Mouse (Mus musculus): ENCODE measurements around the gene Atoh7.

DNA sequence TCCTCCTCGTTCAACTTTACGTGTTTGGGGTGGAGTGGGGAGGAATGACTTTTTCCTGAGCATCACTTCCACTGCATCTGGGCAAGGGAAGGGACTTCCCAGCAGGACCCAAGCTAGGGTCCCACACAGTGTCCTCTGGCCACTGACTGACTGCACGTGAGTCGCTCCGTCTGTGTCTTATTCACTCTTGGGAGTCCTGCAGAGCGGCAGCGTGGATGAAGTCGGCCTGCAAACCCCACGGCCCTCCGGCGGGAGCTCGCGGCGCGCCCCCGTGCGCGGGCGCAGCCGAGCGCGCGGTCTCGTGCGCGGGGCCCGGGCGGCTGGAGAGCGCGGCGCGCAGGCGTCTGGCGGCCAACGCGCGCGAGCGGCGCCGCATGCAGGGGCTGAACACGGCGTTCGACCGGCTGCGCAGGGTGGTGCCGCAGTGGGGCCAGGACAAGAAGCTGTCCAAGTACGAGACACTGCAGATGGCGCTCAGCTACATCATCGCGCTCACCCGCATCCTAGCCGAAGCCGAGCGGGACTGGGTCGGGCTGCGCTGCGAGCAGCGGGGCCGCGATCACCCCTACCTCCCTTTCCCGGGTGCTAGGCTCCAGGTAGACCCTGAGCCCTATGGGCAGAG is 601 bp downstream of the Atoh7 start:
- TF ChIP-seq CTCF (IDR thresholded peaks at IDR 0.05 in 2 of 3, conservative IDR thresholded peaks at IDR 0.05 in 1 of 3; ENCODE audit: control insufficient read depth in 1 of 3, insufficient read depth in 1 of 3, low read depth in 2 of 3, low read length in 3 of 3, poor library complexity in 1 of 3, severe bottlenecking in 1 of 3) (no peak), GABPA (IDR thresholded peaks at IDR 0.05; ENCODE audit: low read depth, low read length) (no peak), TCF12 (IDR thresholded peaks at IDR 0.05; ENCODE audit: low read depth, low read length) (no peak), TAL1 (IDR thresholded peaks at IDR 0.05; ENCODE audit: low read length) (no peak), ETS1 (IDR thresholded peaks at IDR 0.05; ENCODE audit: low read depth, low read length) (no peak), MAZ (IDR thresholded peaks at IDR 0.05; ENCODE audit: low read depth, low read length) (no peak), E2F4 (IDR thresholded peaks at IDR 0.05; ENCODE audit: borderline replicate concordance, low read depth, low read length) (no peak), GATA1 (IDR thresholded peaks at IDR 0.05; ENCODE audit: low read depth, low read length) (no peak)

All from MEL (cell line).